Mouse (Mus musculus) hindbrain, embryonic 11.5 days (tissue): ENCODE results near the gene Rpl37. TPM values are rescaled to one million over a fixed set of nuclear protein-coding genes. Genes with fewer than 3 reads are reported as not detected.
A peak's percentile ranks its signal among the peaks of the same experiment; 100 is the strongest.

Source experiments
- ATAC-seq: fragments of 200-750 bp; cut with Nextera tagmentation; 2 replicates; pipeline ENCODE4 v1.8.0; 2017; ENCODE audit warnings: mild to moderate bottlenecking, moderate TSS enrichment, moderate library complexity; ENCODE audit not compliant: low FRiP score
- DNase-seq: peaks from one replicate; pipeline ENCODE4 v3.0.0-alpha.2; 2015; ENCODE audit warnings: low spot score
- H3K27ac ChIP-seq: fragments of 300-500 bp; sonication (generic); 2 replicates; pipeline ENCODE4 v1.5.1; 2014; ENCODE audit warnings: mild to moderate bottlenecking, low read depth, low read length
- H3K27me3 ChIP-seq: fragments of 300-500 bp; sonication (generic); 2 replicates; pipeline ENCODE4 v1.6.1; 2014; ENCODE audit warnings: mild to moderate bottlenecking, low read length, moderate library complexity, mixed read lengths; ENCODE audit not compliant: control insufficient read depth, insufficient read depth
- H3K36me3 ChIP-seq: fragments of 300-500 bp; sonication (generic); 2 replicates; pipeline ENCODE4 v1.6.1; 2014; ENCODE audit warnings: mild to moderate bottlenecking, low read length, moderate library complexity, mixed read lengths; ENCODE audit not compliant: control insufficient read depth, insufficient read depth
- H3K4me1 ChIP-seq: fragments of 300-500 bp; sonication (generic); replicated peaks from 2 replicates; pipeline ENCODE4 v1.6.1; 2014; ENCODE audit warnings: low read length, mixed read lengths; ENCODE audit not compliant: control insufficient read depth, insufficient read depth
- H3K4me2 ChIP-seq: fragments of 300-500 bp; sonication (generic); replicated peaks from 2 replicates; pipeline ENCODE4 v1.6.1; 2014; ENCODE audit warnings: mild to moderate bottlenecking, low read depth, low read length
- H3K4me3 ChIP-seq: fragments of 300-500 bp; sonication (generic); 2 replicates; pipeline ENCODE4 v1.5.1; 2014; ENCODE audit warnings: low read depth, low read length
- H3K9ac ChIP-seq: fragments of 300-500 bp; sonication (generic); 2 replicates; pipeline ENCODE4 v1.6.1; 2014; ENCODE audit warnings: low read depth, low read length
- H3K9me3 ChIP-seq: fragments of 300-500 bp; sonication (generic); 2 replicates; pipeline ENCODE4 v1.6.1; 2016; ENCODE audit warnings: low read length; ENCODE audit not compliant: control insufficient read depth
- WGBS: fragments of 180-500 bp; shearing (Covaris S2); extraction: QIAGEN DNeasy Blood & Tissue Kit; methylation state at CpG from one replicate; pipeline ENCODE4 v1.1.7; 2014; 5-methylcytosine and 5-hydroxymethylcytosine counted together
- polyA plus RNA-seq: library from polyadenylated mRNA; unstranded; fragments of >200 nt; fragmentation: Nextera tagmentation; extraction: Ambion mirVana; gene quantifications from 2 replicates; pipeline ENCODE4 v1.2.1, GENCODE M21; 2014

The Rpl37 gene
- polyA plus RNA-seq, 1 experiment from 2014 or later, result 496 TPM

DNA sequence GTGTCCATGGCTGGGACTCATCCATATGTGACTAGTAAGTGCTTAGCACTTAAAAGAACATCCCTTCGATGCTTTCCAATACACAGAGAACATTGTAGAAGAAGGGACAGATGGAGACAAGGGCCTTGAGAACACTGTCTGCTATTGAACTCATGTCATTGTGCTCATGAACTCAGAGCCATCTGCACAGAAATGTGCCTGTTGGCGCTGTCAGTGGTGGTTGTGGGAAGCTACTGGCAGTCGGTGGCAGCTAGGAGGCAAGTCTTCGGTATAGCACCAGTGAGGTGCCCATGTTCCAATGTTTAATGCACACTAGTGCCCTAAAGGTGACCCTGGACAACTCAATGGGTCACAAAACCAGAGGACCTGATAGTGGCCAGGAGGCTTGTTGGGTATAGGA is 14.1 kb upstream of the Rpl37 start:
- 97% methylated on average over 4 of the region's 4 CpGs for WGBS
- no peaks in the 10 kb centered on the region for H3K27me3 ChIP-seq
- H3K4me3 ChIP-seq, result no peak overlapping the region
- DNase-seq, result no peak
- ATAC-seq, result no peak
- H3K27ac ChIP-seq, result no peak overlapping the region
- H3K9me3 ChIP-seq, result no peaks in the 10 kb centered on the region
- no peaks in the 10 kb centered on the region for H3K36me3 ChIP-seq
- no peak overlapping the region for H3K4me2 ChIP-seq
- no peaks in the 10 kb centered on the region for H3K4me1 ChIP-seq
- no peak overlapping the region for H3K9ac ChIP-seq

- no peaks in the 10 kb centered on the region for H3K4me1 ChIP-seq
- no peaks in the 10 kb centered on the region for H3K36me3 ChIP-seq
- H3K9me3 ChIP-seq, result no peaks in the 10 kb centered on the region
- ATAC-seq (no peak), DNase-seq (no peak)
- H3K27ac ChIP-seq, result no peak overlapping the region
- no peak overlapping the region for H3K4me3 ChIP-seq
- H3K9ac ChIP-seq, result no peak overlapping the region
- no peaks in the 10 kb centered on the region for H3K27me3 ChIP-seq
- WGBS, result 80% methylated on average over 6 of the region's 6 CpGs
- no peak overlapping the region for H3K4me2 ChIP-seq
Observed at GRCm38 (mm10) chr15:5105891-5106290, 10.6 kb upstream of the Rpl37 start.

DNA sequence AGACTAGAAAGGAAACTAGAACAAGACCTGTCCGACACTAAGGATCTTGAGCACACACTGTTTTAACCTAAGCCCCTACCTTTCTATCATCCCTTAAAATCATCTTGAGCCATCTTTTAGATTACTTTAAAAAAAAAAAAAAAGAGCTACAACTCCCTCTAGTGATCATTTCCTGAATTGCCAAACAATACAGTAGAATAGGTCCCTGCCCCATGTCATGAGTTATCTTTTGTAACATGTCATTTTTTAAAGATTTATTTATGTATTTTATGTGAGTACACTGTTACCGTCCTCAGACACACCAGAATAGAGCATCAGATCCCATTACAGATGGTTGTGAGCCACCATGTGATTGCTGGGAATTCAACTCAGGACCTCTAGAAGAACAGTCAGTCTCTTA is 10.2 kb upstream of the Rpl37 start:
- Histone ChIP-seq H3K4me3 (no peak overlapping the region), H3K27me3 (no peaks in the 10 kb centered on the region), H3K4me1 (no peaks in the 10 kb centered on the region), H3K4me2 (no peak overlapping the region), H3K9ac (no peak overlapping the region), H3K9me3 (no peaks in the 10 kb centered on the region), H3K27ac (no peak overlapping the region), H3K36me3 (no peaks in the 10 kb centered on the region)
- no peak for ATAC-seq
- DNase-seq, result no peak
- WGBS, result 59% methylated on average over 2 of the region's 2 CpGs

DNA sequence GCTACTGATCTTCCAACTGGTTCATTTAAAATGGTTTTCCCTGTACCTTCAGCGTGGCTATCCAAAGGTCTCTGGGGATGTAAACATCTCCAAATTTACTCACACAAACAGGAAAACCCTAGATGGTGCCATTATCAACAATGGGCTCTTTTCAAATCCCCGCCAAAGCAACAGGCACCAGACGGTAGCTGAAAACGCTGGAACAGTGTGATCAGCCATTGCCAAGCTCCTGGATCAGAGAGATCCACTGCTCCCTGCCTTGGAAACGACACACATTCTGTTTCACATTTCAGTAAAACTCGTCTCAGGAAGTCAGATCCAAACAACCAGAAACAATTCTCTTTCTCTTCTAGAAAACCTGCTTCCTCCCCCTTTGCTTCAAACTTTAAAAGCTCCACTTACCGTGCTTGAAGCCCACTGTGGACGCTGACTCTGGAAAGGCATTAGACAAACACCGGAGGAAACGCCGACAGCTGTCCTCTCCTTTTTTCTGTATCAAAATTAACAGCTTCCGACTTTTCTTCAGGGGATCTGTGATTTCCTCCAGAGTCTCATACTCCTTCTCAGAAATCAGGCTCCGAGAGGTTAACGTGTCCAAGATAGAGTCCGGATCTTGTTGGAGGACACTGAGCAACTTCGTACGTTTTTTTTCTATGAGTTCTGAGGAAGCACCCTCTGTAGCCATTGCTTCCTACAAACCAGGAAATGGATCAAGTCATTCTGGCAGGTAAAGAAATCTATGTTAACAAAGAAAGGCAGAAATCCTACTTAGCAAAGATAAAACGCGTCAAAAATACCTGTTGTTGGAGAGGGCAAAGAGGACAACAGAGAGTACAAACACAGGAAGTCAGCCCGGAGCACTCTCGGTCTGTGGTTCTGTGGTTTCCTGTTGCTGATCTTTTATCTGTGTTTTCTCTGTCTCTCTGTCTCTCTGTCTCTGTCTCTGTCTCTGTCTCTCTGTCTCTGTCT is 8.5 kb upstream of the Rpl37 start, which contains the start of gene Card6:
TSS of gene Card6 (minus strand) at position 854 of the 969 bp plus-strand sequence.
- H3K9me3 ChIP-seq, result no peaks in the 10 kb centered on the region
- no peak within 1 kb of the TSS for H3K4me2 ChIP-seq
- no peak within 1 kb of the TSS for H3K27ac ChIP-seq
- H3K36me3 ChIP-seq, result no peaks in the 10 kb centered on the region
- H3K4me1 ChIP-seq, result no peaks in the 10 kb centered on the region
- DNase-seq (no peak), ATAC-seq (no peak)
- H3K27me3 ChIP-seq, result no peaks in the 10 kb centered on the region
- H3K4me3 ChIP-seq, result no peak within 1 kb of the TSS
- 72% methylated on average over 21 of the region's 21 CpGs for WGBS
- no peak within 1 kb of the TSS for H3K9ac ChIP-seq

GRCm38 (mm10) chr15:5108655-5109040 is 7.8 kb upstream of the Rpl37 start:
- Histone ChIP-seq H3K27me3 (no peaks in the 10 kb centered on the region), H3K9ac (no peak overlapping the region), H3K4me2 (no peak overlapping the region), H3K27ac (no peak overlapping the region), H3K36me3 (no peaks in the 10 kb centered on the region), H3K9me3 (no peaks in the 10 kb centered on the region), H3K4me3 (no peak overlapping the region), H3K4me1 (no peaks in the 10 kb centered on the region)
- WGBS, result 89% methylated on average over 3 of the region's 3 CpGs
- ATAC-seq (no peak), DNase-seq (no peak)

- Histone ChIP-seq H3K4me1 (peaks cover 2% of the 10 kb centered on the region; the same call in 1 of the 2 replicates), H3K4me3 (no peak overlapping the region), H3K27ac (no peak overlapping the region), H3K9ac (no peak overlapping the region), H3K4me2 (no peak overlapping the region), H3K27me3 (no peaks in the 10 kb centered on the region), H3K36me3 (no peaks in the 10 kb centered on the region), H3K9me3 (no peaks in the 10 kb centered on the region)
- no peak for ATAC-seq
- 84% methylated on average over 3 of the region's 3 CpGs for WGBS
- no peak for DNase-seq
Observed at GRCm38 (mm10) chr15:5112651-5113050, 3.8 kb upstream of the Rpl37 start.

- H3K9me3 ChIP-seq, result no peaks in the 10 kb centered on the region
- H3K36me3 ChIP-seq, result peaks cover 10% of the 10 kb centered on the region
- H3K4me1 ChIP-seq, result peaks cover 2% of the 10 kb centered on the region; the same call in 1 of the 2 replicates
- no peaks in the 10 kb centered on the region for H3K27me3 ChIP-seq
- H3K27ac ChIP-seq, result no peak overlapping the region
- 76% methylated on average over 8 of the region's 8 CpGs for WGBS
- DNase-seq (no peak), ATAC-seq (no peak)
- peak overlapping the region; percentile 93 for H3K4me3 ChIP-seq
- no peak overlapping the region; the same call in 1 of the 2 replicates for H3K9ac ChIP-seq
- H3K4me2 ChIP-seq, result peak overlapping the region; percentile 39
Observed at GRCm38 (mm10) chr15:5115173-5115572, 1.3 kb upstream of the Rpl37 start.

GRCm38 (mm10) chr15:5117031-5117601 is 671 bp downstream of the Rpl37 start:
- Histone ChIP-seq H3K27me3 (no peaks in the 10 kb centered on the region), H3K36me3 (peaks cover 10% of the 10 kb centered on the region), H3K27ac (peak overlapping the region; percentile 87), H3K4me2 (peak overlapping the region; percentile 74), H3K9me3 (no peaks in the 10 kb centered on the region), H3K4me3 (peak overlapping the region; percentile 93), H3K9ac (peak overlapping the region; percentile 95), H3K4me1 (peaks cover 2% of the 10 kb centered on the region; the same call in 1 of the 2 replicates)
- DNase-seq (no peak), ATAC-seq (no peak)
- WGBS, result 3% methylated on average over 22 of the region's 22 CpGs
